Mouse (Mus musculus): ENCODE results near the gene Tctex1d4. TPM values are rescaled to one million over a fixed set of nuclear protein-coding genes. Genes with fewer than 3 reads are reported as not detected.

Gene Tctex1d4
- polyA plus RNA-seq (2017; shearing (Covaris generic)): 0.70 TPM

DNA sequence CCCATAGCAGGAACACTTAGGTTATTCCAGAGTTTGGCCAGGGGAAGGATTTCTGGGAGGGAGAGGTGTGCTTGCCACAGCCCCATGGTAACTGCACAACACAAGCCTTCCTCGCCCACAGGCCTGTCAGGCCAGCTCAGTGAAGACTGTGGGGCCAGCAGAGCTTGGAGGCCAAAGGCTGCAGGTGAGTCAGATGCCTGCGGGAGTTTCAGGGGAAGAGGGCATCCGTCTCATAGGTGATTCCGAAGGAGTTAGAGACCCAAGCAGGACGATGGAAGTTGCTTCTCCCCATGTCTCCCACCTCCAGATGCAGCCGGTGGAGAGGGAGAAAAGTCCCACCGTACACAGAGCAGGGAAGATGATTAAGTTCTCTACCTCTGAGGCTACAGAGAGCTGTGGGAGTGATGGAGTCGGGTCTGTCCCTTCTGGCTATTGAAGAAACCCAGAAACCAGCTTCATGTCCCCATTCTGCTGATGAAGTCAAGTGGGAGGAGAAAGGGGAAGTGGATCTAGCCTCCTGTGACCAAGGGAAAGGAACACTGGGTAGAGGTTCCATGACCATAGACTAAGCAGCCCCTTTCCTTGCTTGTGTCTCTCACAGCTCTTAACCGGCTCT, at the start of gene Tctex1d4:
Tctex1d4 (plus strand) TSS at position 120 of the 616 bp plus-strand sequence.

DNA sequence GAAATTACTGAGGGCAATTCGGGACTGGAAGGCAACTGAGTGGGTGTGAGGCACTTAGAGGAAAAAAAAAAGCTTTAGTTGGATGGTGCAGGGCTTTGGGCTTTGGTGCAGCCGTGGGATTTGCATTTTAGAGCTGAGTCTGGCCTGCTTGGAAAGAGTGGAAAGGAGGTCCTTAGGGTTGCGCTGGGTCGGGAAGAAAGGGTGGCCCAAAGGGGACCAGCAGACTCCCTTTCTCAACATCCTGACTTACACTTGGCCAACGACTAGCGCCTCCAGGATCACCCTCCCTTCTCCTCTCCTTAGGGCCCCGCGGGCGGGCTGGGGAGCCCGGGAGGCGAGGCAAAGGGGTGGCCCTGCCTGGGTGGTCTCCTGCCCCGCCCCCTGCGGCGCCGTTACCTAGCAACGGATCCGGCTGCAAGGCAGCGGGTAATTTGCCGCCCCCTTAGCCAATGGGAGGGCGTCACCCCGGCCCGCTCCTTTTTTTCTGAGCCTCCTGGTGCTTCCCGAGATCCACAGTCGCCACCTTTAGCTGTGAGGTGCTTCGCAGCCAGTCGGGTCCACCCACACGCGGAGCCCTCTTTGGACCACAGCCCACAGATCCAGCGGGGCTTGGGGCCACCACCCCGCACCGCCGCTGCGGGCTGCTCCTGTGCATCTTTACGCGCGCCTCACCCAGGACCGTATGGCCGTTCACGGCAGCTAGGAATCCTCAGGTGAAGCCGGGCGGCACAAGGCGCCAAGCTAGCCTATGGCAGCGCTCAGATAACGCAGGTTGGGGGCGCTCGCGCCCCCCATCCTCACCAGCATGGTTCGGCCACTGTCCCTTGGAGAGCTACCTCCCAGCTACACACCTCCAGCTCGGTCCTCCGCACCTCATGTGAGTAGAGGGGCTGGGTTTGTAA, 30.8 kb upstream of the Tctex1d4 start, which contains the start of gene Ptch2:
Ptch2 (plus strand) TSS at position 525 of the 902 bp plus-strand sequence.

DNA sequence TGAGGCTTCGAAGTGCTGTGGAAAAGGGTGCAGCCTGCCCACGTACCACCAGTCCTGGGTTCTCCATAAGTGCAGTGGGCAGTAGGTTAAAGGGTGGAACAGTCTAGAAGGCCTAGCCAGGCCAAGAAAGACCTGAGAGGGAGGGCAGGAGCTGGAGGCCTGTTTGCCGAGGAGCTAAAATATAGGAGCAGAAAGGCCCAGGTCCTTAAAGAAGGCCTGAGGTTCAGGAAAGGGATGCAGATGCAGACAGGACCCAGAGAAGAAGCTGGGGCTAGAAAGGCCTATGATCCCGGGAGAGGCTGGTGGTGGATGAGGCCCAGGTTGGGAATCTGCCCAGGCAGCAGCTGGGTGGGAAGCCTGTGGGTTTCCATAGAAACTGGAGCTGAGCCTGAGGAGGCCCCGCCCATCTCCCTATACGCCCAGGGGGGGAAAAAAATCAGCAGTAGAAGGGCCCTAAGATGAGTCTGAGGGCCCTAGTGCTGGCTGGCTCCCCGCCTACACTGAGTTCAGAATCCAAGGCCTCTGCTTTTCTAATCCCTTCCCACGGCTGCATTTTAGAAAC, 1.2 kb upstream of the Tctex1d4 start, which contains the start of gene Btbd19:
Btbd19 (minus strand) TSS at position 378 of the 562 bp plus-strand sequence.

DNA sequence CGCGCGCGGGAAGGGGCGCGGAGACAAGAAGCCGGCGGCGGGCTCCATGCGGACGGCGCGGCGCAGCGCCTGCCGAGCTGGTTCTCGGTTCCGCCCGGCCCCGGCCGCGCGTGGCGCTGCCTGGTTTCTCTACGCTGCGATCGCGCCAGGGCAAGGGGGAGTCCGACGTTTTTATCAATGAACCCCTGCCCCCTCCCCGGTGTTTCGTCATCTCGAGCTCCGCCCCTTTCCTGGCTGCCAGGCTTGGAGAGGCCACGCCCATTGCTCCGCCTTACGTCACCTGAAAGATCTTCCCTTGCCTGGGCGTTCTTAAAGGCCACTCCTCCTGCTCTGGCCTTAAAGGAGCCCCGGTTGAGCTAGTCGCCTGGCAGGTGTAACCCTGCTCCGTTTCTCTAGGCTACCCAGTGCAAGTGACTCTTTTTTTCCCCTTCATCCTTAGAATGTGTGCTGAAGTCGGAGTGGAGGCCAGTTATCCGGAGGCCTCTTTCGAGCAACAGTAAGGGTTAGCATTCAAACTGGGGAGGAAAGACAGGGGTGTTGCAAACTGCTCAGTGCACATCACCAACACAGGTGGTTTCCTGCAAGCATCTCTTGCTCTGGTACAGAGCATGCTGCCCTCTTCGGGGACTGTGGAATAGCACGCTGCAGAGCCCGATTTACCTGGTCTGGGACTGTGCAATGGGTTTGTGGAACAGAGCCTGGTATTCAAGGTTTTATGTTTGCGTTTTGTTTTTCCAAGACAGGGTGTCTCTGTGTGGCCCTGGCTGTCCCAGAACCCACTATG, 7.4 kb downstream of the Tctex1d4 start, which contains the start of gene Plk3:
Plk3 (minus strand) TSS at position 147 of the 784 bp plus-strand sequence.

DNA sequence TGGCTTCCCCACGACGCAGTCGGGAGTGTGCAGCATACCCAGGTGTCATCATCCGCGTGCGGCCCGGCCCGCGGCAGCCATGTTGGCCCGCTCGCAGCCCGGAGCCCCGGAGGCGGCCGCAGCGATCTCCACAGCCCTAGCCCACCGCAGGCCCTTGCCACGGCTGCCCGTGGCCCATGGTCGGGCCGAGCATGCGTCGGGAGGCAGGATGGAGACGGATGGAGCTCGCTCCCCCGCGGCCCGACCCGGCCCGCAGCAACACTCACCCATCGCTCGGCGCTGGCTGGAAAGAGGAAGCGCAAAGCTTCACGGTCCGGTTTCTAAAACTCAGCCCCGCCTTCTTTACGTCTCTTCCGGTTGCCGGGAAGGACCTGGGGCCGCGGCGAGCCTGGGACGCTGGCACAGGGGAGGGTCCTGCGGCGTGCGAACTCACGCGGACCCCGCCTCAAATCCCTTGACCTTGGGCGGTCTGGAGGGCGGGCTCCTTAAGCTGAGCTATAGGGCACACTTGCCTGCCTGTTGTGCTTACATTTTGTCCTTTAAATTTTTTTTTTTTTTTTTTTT, 29.3 kb downstream of the Tctex1d4 start, which contains the start of gene Rps8:
Rps8 (minus strand) TSS at position 452 of the 564 bp plus-strand sequence.

Other genes with a start within 250 kb of the Tctex1d4 start
- 0.05 TPM for gene Zswim5, start 249.4 kb upstream of the Tctex1d4 start, polyA plus RNA-seq (2017; shearing (Covaris generic))
- 105 TPM for gene Urod, start 132.4 kb upstream of the Tctex1d4 start, polyA plus RNA-seq (2017; shearing (Covaris generic))
- gene Hectd3, start 131.5 kb upstream of the Tctex1d4 start, polyA plus RNA-seq (2017; shearing (Covaris generic)): 6.9 TPM
- gene Eif2b3, start 107.4 kb upstream of the Tctex1d4 start, polyA plus RNA-seq (2017; shearing (Covaris generic)): 30.5 TPM
- gene Ptch2, start 30.7 kb upstream of the Tctex1d4 start, polyA plus RNA-seq (2017; shearing (Covaris generic)): not detected
- gene Btbd19, start 1.1 kb upstream of the Tctex1d4 start, polyA plus RNA-seq (2017; shearing (Covaris generic)): 55.0 TPM
- gene Plk3, start 7.2 kb downstream of the Tctex1d4 start, polyA plus RNA-seq (2017; shearing (Covaris generic)): 2.4 TPM
- gene Rps8, start 29.4 kb downstream of the Tctex1d4 start, polyA plus RNA-seq (2017; shearing (Covaris generic)): 562 TPM
- gene Kif2c, start 55.8 kb downstream of the Tctex1d4 start, polyA plus RNA-seq (2017; shearing (Covaris generic)): 3.3 TPM
- 1.1 TPM for gene Tmem53, start 125.2 kb downstream of the Tctex1d4 start, polyA plus RNA-seq (2017; shearing (Covaris generic))
- not detected for gene Armh1, start 125.3 kb downstream of the Tctex1d4 start, polyA plus RNA-seq (2017; shearing (Covaris generic))